Mouse (Mus musculus) cerebellum, adult 8-10 months (tissue): Measurements from ENCODE around the gene Itga5.
A peak's percentile ranks its signal among the peaks of the same experiment; 100 is the strongest.

ENCODE experiments used
- DNase-seq: peaks from one replicate; pipeline ENCODE4 v3.0.0; 2022

The Itga5 gene

DNA sequence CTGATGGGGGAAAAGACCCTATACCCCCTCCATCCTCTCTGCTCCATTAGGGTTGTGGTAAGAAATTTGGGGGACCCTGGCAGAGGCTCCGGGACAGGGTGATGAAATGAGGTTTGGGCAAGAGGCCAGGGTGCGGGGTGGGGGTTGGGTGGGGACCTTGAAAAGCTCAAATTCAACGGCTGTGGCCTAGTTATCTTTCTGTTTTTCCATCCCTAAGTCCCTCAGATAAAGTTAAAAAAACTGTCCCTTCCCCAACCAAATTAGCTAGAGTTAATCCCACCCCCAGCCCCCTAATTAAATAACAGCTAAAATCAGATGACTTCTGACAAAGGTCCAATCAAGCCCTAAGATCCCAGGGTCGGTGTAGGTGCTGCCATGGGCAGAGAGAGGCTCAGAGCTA, 1.8 kb downstream of the Itga5 start:
- DNase-seq: no peak

DNA sequence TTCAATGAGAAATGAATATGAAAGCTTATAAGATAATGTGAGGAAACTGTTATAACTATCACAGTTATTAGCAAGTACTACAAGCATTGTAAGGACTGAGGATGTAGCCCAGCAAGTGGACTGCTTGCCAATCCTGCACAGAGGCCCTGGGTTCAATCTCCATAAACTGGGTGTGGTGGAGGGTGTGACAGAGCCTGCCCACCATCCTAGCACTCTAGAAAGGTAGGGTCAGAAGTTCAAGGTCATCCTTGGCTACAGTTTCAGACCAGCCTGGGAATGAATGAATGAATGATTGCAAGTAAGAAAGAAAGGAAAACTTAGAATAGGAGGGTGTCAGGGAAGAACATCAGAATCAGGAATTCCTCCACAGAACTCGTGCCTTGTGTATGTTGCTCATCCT, 2.8 kb downstream of the Itga5 start:
- no peak for DNase-seq

DNA sequence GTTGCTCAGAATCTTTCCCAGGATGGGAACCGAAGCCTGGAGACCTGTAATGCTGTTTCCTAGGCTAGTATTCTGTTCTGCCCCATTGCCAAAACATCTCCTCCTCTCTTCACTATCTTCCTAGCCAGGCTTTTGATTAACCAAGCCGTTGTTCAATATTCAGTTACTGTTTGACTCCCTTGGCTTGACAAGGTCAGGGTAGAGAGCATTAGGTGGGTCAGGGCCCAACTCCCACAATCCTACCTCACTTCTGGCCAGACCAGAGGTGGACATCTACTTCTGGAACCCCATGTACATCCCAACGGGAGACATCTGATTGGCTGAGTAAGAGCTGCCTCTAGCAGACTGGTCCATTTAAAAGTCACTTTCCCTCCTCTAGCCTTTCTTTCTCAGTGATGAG, 3.6 kb downstream of the Itga5 start:
- no peak for DNase-seq

DNA sequence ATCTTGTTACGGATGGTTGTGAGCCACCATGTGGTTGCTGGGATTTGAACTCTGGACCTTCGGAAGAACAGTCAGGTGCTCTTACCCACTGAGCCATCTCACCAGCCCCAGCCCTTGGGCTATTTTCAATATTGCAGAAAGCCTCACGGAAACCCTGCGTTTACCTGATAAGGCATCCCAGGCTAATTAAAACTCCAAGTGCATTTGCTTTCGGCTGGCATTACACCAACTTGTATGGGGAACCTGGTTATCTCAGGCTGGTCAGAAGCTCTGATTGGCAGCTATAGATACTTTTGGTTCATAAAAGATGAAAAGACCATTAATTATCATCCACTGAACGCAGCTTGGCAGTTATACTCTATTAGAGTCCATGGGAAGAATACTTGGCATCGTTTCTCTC, 4.2 kb downstream of the Itga5 start:
- no peak for DNase-seq

DNA sequence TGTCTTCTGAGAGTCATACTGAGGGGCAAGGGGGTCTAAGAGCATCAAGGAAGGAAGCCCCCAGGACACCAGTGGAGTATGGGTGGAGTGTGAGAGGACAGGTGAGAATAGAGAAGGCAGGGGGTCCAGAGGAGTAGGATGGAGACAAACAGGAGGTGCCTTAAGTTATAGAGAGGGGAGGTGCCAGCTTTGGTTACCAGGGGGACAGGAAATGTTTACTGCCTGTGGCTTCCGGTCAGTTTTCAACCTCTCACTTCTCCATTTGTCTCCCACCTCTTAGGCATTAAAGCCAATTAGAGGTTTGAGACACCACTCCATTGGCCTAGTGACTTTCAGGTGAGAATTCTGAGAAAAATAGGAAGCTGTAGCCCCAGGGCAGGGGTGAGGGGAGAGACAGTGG, 5.3 kb downstream of the Itga5 start:
- no peak for DNase-seq

DNA sequence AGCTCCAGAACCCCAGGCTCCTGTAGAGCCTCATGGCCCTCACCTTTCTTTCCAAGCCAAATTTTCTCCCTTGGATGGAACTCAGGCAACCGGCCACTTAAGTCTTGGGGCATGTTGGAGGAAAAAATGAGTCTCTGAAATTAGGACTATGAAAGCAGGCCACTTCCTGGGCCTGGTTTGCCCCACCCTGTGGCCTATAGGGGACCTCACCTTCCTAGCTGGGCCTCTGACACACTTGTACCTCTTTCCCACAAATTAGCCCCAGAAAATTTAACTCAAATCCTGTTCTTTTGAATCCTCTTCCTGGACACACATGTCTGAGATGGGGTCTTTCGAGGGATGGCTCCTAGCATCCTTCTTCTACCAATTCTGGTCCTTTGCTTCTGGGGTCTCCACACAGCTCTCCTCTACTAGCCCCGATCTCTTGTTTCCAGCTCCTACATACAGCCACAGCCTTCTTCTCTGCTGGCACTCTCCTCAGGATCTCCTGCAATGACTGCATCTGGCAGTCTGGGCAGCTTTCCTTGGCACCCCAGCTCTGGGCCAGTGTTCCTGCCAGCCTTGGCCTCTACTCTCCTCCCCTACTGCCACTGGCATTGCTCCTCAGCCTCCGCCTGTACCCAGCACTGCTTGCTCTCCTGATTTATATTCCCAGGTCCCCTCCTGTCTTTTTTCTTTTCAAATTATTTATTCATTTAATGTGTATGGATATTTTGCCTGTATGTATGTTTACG, 6.5 kb downstream of the Itga5 start:
- peak; percentile 80 for DNase-seq

DNA sequence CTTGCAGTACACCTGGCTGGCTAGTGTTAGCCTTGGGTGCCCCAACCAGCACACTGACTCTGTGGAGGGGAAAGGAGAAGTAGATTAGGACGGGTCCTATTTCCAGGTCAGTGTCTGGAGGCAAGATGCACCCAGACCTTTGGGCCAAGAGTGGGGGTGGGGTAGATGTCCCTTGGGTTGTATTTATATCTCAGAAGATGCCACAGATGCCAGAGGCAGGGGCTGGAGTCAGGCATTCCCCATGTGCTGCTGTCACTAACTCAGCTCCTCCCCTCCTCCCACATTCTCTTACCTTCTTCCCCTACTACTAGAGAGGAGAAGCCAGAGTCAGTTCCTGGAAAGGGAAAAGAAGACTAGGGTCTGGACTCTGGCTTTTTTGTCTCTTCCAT, 7.4 kb downstream of the Itga5 start:
- DNase-seq: no peak

DNA sequence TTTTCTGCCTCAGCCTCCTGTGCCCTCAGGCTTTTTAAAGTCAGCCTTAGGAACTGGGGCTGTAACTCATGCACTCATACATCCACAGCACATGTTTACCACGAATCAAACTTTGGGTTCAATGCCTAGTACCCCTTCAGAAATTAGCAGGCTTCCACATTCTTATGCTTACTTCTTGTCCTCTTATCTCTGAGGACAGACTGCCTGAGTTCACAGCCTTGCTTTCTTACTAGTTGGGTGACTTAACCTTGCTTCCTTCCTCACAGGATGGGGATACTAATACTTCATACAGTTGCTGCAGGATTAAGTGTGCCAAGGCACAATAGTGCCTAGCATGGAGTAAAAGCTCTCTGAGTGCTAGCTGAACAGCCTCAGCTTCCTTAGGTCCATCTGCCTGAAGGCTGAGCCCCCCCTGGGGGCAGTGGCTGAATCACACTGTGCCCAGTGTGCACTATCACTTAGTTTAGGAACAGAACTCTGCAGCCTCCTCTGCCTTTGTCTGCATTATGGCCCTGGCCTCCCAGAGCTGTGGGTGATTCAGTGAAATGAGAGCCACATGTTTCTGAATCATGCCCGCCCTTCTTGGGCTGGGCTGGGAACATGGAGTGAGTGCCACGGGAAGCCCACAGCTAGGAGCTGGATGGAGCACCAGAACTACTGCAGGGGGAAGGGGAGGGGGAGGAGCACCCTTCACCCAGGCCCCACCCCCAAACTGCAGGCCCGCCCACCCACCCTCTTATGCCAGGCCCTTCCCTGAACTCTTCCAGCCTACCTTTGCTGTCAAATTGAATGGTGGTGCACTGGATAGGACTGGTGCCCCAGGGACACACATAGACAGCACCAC, 8.1 kb downstream of the Itga5 start:
- DNase-seq: no peak

DNA sequence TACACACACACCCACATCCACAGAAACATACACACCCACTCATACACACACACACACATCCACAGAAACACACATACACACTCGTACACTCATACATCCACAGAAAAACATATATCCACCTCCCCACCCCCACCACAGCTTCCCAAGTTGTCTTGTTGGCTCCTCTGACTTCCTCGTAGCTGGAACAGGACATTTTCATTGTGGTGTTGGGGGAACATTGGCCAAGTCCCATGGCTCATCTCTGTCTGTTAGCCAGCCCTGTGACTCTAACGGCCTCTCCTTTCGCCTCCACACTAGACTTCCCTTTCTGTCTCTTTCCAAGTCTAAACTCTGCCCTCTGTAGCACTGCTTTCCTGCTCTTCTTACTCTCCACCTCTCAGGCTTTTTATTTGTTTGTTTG, 8.7 kb downstream of the Itga5 start:
- no peak for DNase-seq

DNA sequence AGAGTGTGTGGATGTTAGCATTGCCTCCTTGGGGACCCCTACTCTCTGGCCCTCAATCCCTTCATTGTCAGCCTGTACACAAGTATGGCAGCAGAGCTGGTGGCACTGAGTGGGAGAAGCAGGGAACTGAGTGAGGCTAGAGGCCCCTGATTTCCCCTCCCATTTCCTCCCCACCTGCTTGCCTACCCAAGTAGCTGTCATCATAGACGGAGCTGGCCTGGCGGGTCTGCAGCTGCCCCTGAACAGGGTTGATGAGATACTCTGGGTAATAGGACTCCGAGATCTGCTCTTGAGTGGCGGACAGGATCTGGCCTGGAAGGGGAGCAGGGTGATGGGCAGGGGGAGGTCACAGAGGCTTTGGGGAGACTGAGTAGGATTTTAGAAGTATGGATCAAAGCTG, 10.4 kb downstream of the Itga5 start:
- DNase-seq: no peak

DNA sequence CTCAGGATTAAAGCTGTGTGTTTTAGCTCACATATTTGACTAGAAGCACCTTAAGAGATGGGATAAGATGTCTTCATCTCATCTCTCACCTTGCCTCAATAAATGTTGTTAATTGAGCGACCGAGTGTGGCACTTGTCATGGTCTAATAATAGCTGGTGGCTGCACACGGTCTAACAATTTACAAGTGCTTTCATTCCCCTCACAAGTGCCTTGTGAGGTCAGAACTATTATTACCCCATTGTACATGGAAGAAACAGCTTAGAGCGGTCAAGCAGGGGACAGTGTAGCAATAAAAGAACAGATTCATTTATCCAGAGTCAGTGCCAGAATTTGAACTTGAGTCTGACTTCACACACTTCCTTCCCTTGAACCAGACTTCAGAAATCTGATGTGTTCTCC, 11.1 kb downstream of the Itga5 start:
- DNase-seq: no peak

DNA sequence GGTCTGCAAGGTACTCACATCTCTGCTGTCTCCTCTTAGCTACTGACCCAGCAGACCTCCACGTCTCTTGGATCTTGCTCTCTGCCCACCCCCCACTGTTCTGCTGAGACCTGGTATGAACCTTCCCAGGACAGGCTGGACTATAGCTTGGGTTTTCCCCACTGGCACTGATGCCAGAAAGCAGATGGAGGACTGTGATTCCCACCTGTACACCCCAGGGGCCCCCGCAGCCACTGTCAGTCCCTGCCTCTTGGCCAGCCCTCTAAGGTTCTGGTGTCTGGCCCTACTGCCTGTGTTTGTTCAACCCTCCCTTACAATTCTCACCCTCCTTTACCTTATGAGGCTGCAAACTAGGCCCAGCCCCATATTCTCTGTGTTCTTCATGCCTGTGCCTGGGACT, 11.9 kb downstream of the Itga5 start:
- peak; percentile 80 for DNase-seq

DNA sequence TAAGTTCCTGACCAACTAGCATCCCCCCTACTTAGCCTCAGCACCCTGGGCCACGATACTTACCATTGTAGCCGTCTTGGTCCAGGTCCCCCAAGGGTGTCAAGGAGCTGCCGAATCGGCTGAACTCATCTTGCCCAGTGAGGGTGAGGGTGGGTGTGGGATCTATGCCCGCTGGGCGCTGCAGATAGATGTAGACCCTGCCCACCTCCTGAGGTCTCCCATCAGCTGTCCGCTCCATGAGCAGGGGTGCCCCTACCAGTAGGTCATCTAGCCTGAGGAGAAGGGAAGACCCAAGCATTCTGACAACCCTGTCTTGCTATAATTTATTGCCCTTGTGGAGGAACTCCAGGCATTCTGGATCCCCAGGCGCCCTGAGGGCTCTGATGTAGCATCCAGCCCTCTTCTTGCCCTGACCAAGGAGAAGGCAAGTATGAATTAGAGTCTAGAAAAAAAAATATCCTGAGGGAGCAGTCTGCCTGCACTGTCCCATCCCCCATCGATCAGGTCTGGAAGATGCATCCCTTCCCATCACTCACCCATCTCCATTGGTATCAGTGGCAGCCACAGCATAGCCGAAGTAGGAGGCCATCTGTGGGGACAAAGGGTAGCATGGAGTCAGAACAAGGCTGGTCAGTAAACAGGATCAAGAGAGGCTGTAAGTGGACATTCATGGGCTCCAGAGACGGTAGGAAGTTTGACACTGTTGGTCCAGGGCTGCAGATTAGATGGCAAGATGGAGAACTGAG, 12.9 kb downstream of the Itga5 start:
- no peak for DNase-seq

DNA sequence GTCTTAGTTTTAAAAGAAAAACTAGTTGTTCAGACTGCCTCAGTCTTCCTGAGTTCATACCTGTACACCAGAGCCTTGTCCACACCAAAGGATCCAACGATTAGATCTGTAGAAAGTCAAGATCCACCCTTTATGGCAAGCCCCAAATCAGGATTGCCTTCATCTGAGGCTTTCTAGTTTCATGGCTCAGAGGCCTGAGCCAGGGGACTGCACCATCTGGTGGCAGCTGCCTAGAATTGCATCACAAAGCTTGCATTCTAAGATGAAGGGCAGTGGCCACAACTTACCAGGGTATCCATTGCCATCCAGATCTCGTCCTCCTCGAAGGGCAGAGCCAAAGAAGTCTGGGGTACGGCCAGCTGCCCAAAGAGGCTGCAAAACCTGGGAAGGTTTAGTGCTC, 13.7 kb downstream of the Itga5 start:
- DNase-seq: peak; percentile 46

DNA sequence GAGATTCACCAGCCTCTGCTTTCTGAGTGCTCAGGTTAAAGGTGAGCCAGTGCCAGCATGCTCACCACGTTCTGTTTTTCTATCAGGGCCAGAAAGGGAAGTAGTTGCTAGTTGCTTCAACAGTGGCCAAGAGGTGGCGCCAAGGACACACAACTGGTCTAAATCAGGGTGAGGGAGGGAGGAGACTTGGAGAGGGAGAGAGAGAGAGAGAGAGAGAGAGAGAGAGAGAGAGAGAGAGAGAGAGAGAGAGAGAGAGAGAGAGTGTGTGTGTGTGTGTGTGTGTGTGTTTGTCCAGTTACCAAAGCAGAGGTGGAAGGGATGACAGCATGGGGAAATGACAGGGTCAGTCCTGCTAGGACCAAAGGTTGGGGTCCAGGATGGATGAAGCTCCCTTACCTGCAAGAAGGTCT, 19.3 kb downstream of the Itga5 start:
- no peak for DNase-seq

DNA sequence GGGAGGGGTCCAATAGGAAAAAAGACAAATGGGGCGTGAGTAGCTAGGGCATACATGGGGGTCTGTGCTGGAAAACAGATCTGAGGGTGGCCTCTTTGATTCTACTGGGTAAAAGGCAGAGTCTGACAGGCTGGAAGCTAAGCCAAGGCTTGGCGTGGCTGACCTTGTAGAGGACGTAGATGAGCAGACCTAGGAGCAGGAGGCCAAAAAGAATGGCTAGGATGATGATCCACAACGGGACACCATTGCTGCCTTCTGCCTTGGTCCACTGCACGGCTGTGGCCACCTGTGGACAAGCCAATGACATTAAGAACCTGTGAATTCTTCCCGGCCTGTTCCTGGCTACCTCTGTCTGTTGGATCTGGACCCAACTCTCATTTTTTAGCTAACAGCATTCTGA, 20.8 kb downstream of the Itga5 start:
- no peak for DNase-seq

DNA sequence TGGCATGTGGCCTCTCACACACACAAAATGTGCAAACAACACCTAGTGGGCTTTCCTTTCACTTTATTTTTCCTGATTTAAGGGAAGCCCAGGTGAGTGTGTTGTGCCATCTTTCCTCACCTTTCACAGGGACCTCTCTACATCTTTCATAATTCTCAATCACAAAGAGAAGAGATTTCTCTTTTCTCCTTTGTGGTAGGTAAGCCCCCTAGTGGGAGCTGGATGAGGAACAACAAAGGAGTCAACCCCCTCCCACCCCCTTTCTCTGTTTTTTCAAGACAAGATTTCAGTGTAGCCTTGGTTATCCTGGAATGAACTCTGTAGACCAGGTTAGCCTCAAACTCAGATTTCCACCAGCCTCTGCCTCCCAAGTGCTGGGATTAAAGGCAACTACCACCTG, 23.0 kb downstream of the Itga5 start:
- DNase-seq: no peak

DNA sequence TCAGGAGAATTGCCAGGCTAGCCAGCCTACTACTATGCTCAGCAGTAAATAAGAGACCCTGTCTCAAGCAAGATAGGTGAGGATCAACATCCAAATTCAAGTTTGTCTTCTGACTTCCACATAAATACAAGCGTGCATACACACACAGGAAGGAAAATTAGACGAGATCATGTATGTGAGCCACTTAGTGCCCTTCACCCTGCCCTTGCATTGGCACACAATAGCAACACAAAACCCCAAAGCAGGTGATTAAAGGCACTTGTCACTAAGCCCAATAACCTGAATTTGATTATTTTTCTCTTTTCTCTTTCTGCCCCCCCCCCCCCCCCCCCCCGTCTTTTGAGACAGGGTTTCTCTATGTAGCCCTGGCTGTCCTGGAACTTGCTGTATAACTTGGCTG, 23.6 kb downstream of the Itga5 start:
- DNase-seq: no peak

DNA sequence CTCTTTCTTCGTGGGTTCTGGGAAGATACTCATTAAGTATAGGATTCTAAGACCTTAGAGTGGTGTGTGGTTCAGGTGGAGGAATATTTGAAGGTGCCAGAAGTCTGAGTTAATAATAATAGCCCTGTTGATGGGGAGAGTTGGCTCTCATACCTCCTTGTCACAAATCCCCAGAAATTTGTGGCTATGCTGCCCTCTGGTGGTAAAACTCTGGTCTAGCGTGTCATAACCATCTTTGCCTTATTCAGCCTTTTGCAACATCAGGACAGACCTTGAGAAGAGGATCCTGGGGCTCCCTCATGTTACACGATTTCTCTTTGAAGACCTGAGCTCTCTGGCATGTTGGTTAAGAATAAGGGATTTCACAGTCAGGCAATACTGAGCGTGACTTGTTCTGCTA, 24.1 kb downstream of the Itga5 start:
- peak; percentile 68 for DNase-seq

DNA sequence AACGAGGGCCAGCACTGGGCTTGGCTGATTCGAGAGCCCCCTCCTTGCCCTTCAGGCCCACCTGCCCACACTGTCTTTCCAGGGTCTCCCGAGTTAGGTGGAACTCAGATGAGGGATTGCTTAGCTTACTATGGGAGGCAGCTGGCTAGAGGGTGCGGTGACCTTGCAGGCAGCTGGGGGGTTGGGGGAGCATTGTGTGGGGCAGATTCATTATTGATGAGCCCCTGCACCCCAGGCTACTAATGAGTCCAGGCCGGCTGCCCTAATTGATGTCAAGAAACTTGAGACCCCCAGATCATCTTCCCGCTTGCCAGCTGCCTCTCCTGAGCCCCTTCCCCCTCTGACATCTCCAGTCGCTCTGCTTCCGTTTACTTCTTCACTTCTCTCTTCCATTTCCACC, 25.0 kb downstream of the Itga5 start:
- no peak for DNase-seq

DNA sequence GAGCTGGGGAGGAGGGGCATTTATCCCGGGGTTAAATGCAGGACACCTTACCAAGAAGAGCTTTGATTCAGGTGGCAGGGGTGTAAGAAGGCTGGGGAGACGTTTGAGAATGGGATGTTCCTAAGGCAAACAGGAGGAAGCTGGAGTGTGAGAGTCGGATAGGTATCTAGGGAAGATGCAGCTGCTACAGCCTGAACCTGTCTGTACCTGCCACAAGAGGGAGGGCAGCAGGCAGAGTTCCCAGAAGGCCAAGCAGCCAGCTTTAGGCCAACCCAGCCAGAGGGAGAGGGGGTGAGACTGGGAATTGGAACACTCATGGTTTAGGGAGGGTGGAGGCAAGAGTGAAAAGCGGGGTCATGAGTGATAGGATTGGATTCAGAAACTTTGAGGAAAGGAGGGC, 25.8 kb downstream of the Itga5 start:
- no peak for DNase-seq

DNA sequence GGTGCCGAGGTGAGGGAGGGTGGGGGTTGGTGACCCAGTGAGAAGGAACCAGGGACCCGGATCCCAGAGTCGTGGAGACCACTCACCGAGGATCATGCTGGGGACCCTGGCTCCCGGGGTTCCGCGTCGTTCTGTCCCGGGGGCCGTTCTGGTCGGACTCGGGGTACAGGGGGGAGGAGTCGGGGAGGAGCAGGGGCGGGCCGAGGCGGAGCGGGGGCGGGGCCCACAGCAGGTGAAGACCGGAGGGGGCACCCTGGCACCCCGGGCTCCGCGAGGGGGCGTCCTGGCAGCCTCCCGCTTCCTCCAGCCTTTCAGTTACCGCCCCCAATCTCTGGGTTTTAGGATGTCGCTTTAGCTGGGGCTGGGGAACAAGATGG, 26.6 kb downstream of the Itga5 start, which contains the start of gene Zfp385a:
TSS of gene Zfp385a (minus strand) at position 133 of the 377 bp plus-strand sequence.
- no peak for DNase-seq

DNA sequence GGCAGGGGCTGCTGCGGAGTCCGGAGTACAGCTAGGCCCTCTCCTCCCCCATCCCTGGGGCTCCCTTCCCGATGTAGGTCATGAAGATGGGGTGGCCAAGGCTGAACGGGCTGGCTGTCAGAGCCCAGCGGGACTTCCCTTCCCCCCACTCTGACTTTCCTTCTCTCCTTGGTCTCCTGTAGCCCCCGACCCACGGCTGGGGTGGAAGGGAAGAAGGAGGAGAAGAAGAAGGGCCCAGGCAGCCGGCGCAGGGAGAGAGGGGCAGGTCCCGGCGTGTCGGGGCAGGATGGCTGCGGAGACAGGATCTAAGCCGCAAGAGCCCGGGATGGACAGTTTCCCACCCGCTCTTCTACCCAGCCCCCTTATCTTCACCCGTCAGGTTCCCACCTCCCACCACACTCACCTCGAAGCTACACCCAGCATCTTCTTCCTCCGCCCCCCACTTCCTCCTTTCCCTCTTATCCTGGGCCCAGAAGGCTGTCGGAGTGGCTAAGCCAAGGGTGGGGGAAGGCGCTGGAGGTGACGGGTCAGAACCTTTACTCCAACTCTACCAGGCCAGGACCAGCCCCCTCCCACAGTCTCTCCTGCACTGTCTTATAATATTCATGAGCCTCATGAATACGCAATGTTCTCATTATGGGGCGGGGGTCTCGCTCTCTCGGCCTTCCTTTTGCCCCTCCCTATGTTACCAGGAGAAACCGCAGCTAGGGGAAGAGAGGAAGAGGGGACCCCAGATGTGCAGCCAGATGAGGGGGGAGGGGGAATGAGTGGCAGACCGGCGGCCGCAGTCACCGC, 27.2 kb downstream of the Itga5 start:
- DNase-seq: no peak
